Mouse (Mus musculus): Measurements from ENCODE around the gene Tnfaip1.
A peak's percentile ranks its signal among the peaks of the same experiment; 100 is the strongest.
"Not testable (repeated sequence)": the region's sequence is repeated elsewhere in the genome, so short reads cannot be mapped to it uniquely, and the experiment has no call there.

The Tnfaip1 gene

GRCm38 (mm10) chr11:78536690-78537084 lies 555 bp upstream of the Tnfaip1 start:
- no peak for DNase-seq (ENCODE audit: low read depth, low spot score)

DNA sequence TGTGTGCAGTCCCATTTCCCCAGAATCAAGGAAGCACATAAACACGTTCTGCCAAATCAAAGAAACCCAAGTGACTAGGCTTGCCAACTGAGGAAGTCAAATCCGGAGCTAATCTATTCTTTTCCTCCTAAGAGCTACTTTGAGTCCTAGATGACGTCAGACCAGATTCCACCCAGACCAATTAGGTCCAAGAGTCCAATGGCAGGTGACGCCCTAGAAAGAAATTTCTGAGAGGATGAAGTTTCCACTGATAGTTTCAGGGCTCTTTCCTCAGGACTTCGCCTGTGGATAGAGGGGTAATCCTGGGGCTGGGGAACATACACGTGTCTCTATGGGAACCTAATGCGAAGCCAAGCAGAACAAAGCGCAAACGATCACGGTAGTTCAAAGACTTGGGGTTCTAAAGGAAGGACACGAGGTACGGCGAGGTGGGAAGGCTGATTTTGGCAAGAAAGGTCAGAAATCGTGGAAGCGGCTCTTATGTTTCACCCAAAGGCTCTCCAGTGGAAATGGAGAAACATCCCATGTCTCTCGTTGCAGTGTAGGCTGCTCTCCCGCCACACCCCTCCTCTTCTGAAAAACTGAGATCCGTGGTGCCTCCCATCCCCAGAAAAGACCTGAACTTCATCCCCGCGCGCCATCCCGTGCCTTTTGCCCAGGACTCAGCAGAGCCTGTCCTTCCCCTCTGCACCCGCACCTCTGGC lies 604 bp downstream of the Tnfaip1 start:
- DNase-seq (ENCODE audit: low read depth, low spot score): peak; percentile 82

GRCm38 (mm10) chr11:78534516-78534915 lies 1.6 kb downstream of the Tnfaip1 start:
- peak; percentile 22 for DNase-seq (ENCODE audit: low read depth, low spot score)

DNA sequence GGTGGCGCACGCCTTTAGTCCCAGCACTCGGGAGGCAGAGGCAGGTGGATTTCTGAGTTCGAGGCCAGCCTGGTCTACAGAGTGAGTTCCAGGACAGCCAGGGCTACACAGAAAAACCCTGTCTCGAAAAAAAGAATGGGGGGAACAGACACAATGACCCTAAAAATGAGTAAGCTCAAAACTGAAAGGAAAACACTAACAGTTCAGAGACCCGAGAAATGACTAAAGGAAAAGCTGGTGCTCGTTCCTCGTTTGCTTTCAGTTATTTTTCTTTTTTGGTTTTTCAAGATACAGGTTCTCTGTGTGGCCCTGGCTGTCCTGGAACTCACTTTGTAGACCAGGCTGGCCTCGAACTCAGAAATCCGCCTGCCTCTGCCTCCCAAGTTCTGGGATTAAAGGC lies 4.6 kb downstream of the Tnfaip1 start:
- not testable (repeated sequence) for DNase-seq (ENCODE audit: low read depth, low spot score)

DNA sequence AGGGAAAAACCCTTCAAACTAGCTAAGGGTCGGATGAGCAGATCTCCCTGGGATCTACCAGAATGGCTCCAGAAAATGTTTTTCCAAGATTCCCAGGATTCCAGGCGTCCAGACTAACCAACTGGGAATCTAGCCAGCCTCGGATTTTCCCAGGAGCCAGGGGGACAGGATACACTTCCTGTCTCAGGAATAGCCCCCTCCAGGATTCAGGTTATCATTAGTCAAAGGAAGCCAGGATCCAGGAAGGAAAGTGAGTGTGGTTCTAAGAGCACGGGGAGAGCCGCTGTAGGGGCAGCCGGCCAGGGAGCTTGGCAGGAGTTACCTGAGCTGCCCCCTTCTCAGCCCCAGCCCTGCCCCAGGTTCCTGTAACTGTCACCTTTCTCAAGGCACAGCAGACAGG lies 5.1 kb downstream of the Tnfaip1 start:
- no peak for DNase-seq (ENCODE audit: low read depth, low spot score)

DNA sequence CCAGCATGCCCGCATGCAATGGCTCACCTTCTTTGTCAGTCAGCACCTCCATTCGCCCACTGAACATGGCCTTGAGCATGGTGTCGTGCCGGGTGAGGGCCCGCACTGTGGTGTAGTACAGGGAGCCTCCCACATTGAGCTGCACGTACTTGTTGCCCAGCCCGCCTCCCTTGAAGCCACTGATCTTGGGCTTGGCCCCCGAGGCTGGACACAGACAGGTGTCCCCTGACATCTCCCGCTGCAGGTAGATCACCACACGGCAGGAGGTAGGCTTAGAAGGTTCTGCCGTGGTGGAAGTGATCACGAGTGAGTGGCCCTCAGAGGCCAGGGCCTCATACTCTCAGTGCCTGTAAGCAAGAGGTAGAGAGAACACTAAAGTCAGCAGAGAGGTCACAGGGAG lies 6.1 kb downstream of the Tnfaip1 start:
- no peak for DNase-seq (ENCODE audit: low read depth, low spot score)

DNA sequence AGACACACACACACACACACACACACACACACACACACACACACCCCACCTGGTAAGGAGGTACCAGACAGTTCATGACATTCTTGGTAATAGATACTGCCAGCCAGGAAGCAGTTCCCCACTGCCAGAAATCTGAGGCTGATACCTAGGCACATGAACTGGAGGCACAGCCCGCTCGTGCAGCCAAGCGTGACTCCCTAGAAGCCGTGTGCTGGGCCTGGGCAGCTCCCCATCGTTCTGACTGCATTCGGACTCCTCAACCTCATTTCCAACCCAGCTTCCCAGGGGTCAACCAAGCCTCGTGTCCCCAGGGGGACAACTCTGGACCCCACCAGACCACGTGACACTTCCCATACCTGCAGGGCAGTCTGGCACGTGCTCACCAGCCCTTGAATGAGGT lies 7.4 kb downstream of the Tnfaip1 start:
- DNase-seq (ENCODE audit: low read depth, low spot score): no peak

DNA sequence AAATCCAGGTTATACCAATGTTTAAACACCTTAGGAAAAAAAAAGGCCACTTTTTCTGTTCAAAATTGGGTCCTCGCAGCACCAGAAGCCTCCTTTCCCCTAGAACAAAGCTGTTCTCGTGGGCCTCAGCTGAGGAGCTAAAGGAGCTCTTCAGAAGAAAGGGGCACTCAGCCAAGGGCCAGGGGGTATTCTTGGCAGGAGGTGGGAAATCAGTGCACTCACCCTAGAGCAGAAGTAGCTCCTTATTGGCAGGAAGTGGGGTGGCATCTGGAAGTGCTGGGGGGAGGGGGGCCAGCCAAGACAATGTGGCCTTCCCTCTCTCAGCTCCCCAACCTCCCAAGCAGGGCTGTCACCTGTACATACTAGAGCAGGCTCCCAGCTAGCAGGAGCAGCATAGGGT lies 11.3 kb downstream of the Tnfaip1 start:
- DNase-seq (ENCODE audit: low read depth, low spot score): no peak

DNA sequence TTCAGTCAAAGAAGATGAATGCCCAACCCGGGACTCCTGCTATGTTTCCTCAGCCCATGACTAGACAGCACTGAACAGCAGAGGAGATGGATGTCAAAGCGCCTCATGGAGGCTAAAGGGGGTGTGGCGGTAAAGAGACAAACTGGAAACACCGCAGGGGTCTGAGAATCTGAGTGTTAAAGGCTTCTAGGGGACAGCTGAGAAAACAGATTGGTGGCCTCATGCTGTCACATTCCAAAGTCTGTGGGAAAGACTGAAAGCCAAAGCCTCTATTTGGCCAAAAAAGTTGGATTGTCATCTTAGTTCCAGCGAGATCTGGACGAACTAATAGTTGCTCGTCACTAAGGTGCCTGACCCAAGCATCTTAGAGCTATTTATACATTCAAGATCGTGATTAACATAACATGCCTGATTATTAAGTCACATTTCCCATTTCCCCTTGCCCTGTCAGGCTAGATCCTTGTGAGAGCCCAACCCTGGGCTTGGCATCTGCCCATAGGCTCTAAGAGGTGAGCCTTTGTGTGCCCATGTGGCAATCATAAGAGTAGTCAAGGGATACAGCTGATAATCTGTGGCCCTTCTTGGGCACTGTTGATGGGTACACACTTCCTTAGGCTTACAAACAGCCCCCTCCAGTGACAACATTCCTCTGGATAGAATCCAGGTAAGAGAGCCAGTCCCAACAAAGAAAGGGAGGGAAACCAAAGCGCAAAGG lies 12.7 kb downstream of the Tnfaip1 start:
- DNase-seq (ENCODE audit: low read depth, low spot score): peak; percentile 22

DNA sequence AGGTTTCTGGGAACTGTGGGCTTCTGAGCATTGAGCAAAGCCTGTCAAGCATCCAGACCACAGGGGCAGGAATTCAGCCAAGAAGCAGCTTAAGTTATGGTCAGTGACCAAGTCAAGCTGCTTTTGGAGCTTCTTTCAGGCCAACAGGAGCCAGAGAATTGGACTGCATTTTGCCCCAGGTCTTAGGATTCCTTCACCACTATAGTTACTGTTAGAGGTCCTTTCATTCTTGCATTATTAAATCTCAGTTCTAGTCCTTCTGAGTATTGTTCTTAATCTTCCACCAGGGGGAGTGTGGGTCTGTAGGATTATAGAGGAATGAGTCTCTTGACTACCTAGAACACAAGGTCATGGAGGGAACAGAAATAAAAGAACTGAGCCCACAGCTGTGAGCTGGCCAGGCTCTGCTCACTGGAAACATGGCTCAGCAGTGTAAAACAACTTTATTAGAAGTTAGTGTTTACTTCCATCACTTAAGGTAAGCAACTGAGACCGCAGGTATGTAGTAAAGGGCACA lies 13.6 kb downstream of the Tnfaip1 start:
- DNase-seq (ENCODE audit: low read depth, low spot score): peak; percentile 49

DNA sequence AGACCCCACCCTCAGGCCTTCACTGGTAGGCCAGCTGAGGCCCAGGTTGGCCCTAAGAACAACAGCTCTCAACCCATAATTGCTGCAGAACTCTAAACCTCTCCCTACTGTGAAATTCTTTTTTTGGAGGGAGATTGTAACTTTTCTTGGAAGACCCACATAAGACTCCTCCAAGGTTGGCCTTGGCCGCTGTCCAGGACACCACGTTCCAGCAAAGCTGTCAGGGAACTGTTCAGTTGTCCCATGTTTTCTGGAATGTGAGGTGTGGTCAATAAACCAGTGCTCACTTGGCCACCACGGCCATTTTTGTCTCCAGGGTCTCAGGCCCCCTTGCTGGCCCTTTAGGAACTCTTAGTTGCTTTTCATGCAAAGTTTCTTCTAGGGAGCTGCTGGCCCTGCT lies 14.3 kb downstream of the Tnfaip1 start:
- DNase-seq (ENCODE audit: low read depth, low spot score): no peak

DNA sequence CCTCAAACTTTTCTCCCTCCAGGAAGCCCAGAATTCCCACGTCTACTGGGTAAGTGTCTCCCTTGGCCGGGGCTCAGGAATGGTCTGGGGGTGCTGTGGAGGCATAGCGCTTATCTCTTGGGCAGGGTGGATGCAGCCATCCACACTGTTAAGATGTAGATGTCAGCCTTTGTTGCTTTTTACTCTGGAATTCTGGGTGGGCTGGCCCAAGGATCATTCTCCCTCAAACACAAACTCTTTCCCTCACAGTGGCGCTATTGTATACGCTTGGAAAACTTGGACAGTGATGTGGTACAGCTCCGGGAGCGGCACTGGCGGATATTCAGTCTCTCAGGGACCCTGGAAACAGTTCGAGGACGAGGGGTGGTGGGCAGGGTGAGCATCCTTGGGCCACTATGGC lies 17.2 kb downstream of the Tnfaip1 start:
- DNase-seq (ENCODE audit: low read depth, low spot score): peak; percentile 62

DNA sequence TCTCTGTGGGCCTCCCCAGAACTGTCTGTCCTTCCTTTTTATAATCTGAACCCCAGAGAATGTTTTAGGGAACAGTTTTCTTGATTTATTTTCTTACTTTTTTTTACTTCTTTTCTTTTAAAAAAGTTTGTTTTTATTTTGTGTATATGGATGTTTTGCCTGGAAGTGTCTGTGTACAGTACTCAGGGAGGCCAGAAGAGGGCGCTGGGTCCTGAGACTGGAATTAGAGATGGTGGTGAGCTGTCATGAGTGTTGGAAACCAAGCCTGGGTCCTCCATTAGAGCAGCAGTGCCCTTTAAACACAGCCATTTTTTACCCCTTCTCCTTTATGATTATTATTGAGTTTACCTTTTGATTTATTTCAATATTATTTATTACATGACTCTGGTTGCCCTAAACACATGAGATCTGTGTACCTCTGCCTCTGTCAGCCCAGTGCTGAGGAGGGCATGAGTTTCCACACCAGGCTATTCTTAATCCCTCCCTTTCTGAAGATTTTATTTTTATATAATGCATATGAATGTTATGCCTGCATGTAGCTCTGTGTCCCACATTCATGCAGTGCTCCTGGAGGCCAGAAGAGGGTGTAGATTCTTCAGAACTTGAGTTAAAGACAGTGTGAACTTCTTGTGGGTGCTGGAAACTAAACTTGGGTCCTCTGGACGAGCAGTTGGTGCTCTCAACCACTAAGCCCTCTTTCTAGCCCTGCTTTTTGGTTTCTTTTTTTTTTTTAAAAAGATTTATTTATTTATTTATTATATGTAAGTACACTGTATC lies 20.4 kb downstream of the Tnfaip1 start:
- DNase-seq (ENCODE audit: low read depth, low spot score): peak; percentile 68

- DNase-seq (ENCODE audit: low read depth, low spot score): peak; percentile 61
These were observed 22.9 kb downstream of the Tnfaip1 start for GRCm38 (mm10) chr11:78513106-78513790.

DNA sequence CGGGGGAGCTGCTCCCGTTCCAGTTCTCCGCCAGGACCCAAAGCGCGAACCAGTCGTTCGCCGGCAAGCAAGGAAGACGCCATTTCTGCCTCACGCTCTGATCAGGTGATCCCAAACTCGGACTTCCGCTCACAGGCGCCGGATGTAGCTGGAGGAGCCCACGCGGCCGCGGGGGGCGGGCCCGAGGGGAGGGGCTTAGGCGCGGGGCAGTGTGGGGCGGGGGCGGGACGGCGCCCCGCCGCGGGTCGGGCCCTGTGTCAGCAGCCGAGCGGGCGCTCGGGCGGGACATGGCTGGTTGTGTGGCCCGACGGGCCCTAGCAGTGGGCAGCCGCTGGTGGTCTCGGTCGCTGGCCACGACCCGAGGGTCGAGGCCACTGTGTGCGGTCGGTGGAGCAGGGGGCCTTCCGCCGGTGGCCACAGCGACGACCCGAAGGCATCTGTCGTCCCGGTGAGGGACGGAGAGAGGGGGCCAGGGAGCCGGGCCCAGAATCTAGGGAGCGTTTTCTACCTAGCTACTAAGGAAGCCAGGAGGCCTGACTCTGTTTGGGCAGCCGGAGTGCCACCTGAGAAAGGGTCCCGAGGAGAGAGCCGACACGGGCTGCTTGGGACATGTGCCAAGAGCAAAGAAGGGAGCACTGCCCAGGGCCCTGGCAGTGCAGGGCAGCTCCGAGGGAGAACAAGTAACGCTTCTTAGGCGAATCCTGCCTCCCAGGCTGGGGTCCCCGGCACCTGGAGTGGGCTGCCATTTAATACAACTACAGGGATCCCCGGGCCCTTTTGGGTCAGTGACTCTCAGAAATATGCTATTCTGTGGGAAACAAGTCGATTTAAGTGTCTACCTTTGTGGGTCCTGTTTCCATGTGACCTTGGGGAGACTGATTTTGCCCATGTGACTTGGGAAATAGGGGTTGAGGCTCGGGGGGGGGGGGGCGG lies 23.8 kb downstream of the Tnfaip1 start, which contains the start of the genes Tmem199 and Poldip2:
TSS of gene Tmem199 (minus strand) at position 148 of the 933 bp plus-strand sequence.
TSS of gene Poldip2 (plus strand) at position 169 of the 933 bp plus-strand sequence.
- peak; percentile 97 for DNase-seq (ENCODE audit: low read depth, low spot score)

- peak; percentile 60 for DNase-seq (ENCODE audit: low read depth, low spot score)
These were observed 27.0 kb downstream of the Tnfaip1 start for GRCm38 (mm10) chr11:78509148-78509547.

DNA sequence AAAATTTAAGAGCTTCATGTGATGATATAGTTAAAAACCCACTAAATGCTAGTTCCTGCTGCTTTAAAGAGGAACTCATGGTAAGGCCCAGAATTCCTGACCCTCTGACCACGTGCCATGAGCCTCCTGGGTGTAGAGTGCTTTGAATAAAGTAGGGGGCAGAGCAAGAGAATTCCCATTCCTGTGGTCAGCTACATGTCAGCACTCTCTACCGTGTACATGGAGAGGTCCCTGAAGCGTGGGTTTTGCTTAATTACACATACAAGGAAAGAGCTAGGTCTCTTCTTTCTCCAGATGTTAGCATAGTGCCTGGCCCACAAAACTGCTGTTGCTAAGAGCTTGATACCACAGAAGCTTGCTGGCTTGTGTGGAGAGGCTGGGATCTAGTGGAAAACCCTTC lies 30.7 kb downstream of the Tnfaip1 start:
- DNase-seq (ENCODE audit: low read depth, low spot score): no peak

GRCm38 (mm10) chr11:78502909-78503650 lies 33.1 kb downstream of the Tnfaip1 start, which contains the start of gene Sebox:
Gene Sebox (plus strand): TSS chr11:78503447.
- DNase-seq (ENCODE audit: low read depth, low spot score): no peak

DNA sequence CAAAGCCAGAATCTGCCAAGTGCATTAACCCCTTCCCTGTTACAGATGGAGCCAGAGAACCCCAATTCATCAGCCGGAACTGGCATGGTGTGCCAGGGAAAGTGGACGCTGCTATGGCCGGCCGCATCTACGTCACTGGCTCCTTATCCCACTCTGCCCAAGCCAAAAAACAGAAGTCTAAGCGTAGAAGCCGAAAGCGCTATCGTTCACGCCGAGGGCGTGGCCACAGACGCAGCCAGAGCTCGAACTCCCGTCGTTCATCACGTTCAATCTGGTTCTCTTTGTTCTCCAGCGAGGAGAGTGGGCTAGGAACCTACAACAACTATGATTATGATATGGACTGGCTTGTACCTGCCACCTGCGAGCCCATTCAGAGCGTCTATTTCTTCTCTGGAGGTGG lies 34.6 kb downstream of the Tnfaip1 start:
- DNase-seq (ENCODE audit: low read depth, low spot score): peak; percentile 54

Measured in ZHBTc4 (cell line).